Mouse (Mus musculus) liver, embryonic 16.5 days (tissue): ENCODE measurements around the gene Mad1l1. TPM values are rescaled to one million over a fixed set of nuclear protein-coding genes. Genes with fewer than 3 reads are reported as not detected.

ENCODE experiments used
- ATAC-seq: fragments of 200-750 bp; cut with Nextera tagmentation; 2 replicates; pipeline ENCODE4 v1.8.0; 2017; ENCODE audit warnings: low read depth, mild to moderate bottlenecking, moderate number of reproducible peaks, moderate library complexity
- H3K27ac ChIP-seq: fragments of 300-500 bp; sonication (generic); 2 replicates; pipeline ENCODE4 v1.5.1; 2014; ENCODE audit warnings: mild to moderate bottlenecking, low read length
- H3K27me3 ChIP-seq: fragments of 300-500 bp; sonication (generic); 2 replicates; pipeline ENCODE4 v1.6.1; 2014; ENCODE audit warnings: low read depth, low read length, mixed read lengths; ENCODE audit not compliant: control insufficient read depth, insufficient read depth
- H3K36me3 ChIP-seq: fragments of 300-500 bp; sonication (generic); 2 replicates; pipeline ENCODE4 v1.6.1; 2014; ENCODE audit warnings: mild to moderate bottlenecking; ENCODE audit not compliant: control insufficient read depth, insufficient read depth
- H3K4me1 ChIP-seq: fragments of 300-500 bp; sonication (generic); 2 replicates; pipeline ENCODE4 v1.6.1; 2014; ENCODE audit warnings: low read depth, low read length, mixed read lengths; ENCODE audit not compliant: control insufficient read depth
- H3K4me2 ChIP-seq: fragments of 300-500 bp; sonication (generic); 2 replicates; pipeline ENCODE4 v1.6.1; 2014; ENCODE audit warnings: low read depth, low read length, mixed read lengths
- H3K4me3 ChIP-seq: fragments of 300-500 bp; sonication (generic); 2 replicates; pipeline ENCODE4 v1.5.1; 2014; ENCODE audit warnings: low read depth, mild to moderate bottlenecking, low read length
- H3K9ac ChIP-seq: fragments of 300-500 bp; sonication (generic); 2 replicates; pipeline ENCODE4 v1.6.1; 2014; ENCODE audit warnings: low read depth, low read length
- H3K9me3 ChIP-seq: fragments of 300-500 bp; sonication (generic); replicated peaks from 2 replicates; pipeline ENCODE4 v1.6.1; 2016; ENCODE audit warnings: low read length; ENCODE audit not compliant: control insufficient read depth
- WGBS: fragments of 180-500 bp; shearing (Covaris S2); extraction: QIAGEN DNeasy Blood & Tissue Kit; methylation state at CpG from one replicate; pipeline ENCODE4 v1.1.7; 2014; ENCODE audit not compliant: insufficient replicate concordance; 5-methylcytosine and 5-hydroxymethylcytosine counted together
- polyA plus RNA-seq: library from polyadenylated mRNA; unstranded; fragments of >200 nt; fragmentation: Nextera tagmentation; extraction: Ambion mirVana; gene quantifications from 2 replicates; pipeline ENCODE4 v1.2.1, GENCODE M21; 2015

Mad1l1 gene
- polyA plus RNA-seq, 1 experiment from 2014 or later: 19.3 TPM

DNA sequence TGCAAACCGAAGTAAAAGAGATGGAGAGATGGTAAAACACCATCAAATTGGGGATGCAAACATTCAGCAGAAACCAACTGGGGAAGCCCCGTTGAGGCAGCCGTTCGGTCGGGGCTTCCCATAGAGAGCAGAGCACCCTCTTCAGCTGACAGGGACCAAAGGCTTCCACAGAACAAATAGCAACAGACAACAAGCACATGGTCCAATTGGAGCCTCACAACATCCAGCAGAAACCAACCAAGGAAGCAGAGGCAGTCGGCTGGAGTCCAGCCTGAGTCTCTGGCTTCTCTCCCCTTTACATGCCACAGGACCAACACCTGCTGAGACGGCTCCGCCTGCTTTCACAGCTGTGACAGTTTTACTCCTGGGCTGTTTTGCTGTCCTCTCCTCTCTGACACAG lies 343.9 kb downstream of the Mad1l1 start:
- Histone ChIP-seq H3K36me3 (no peaks in the 10 kb centered on the region), H3K4me1 (no peaks in the 10 kb centered on the region), H3K9me3 (no peaks in the 10 kb centered on the region), H3K4me3 (no peak overlapping the region), H3K27me3 (no peaks in the 10 kb centered on the region; the same call in 1 of the 2 replicates), H3K27ac (no peak overlapping the region), H3K4me2 (no peak overlapping the region), H3K9ac (no peak overlapping the region)
- ATAC-seq: no peak
- WGBS: 25% methylated on average over 8 of the region's 8 CpGs

GRCm38 (mm10) chr5:139976584-139976983 lies 344.8 kb downstream of the Mad1l1 start:
- Histone ChIP-seq H3K27ac (no peak overlapping the region), H3K4me3 (no peak overlapping the region), H3K4me2 (no peak overlapping the region), H3K36me3 (no peaks in the 10 kb centered on the region), H3K9me3 (no peaks in the 10 kb centered on the region), H3K9ac (no peak overlapping the region), H3K4me1 (no peaks in the 10 kb centered on the region), H3K27me3 (no peaks in the 10 kb centered on the region; the same call in 1 of the 2 replicates)
- ATAC-seq: no peak
- 53% methylated on average over 4 of the region's 4 CpGs for WGBS

- H3K9me3 ChIP-seq: no peaks in the 10 kb centered on the region
- H3K4me1 ChIP-seq: no peaks in the 10 kb centered on the region
- WGBS: 50% methylated on average over 12 of the region's 12 CpGs
- no peak for ATAC-seq
- no peaks in the 10 kb centered on the region for H3K27me3 ChIP-seq
- no peaks in the 10 kb centered on the region for H3K36me3 ChIP-seq
- no peak overlapping the region for H3K4me2 ChIP-seq
- H3K27ac ChIP-seq: no peak overlapping the region
- no peak overlapping the region for H3K9ac ChIP-seq
- no peak overlapping the region for H3K4me3 ChIP-seq
These were observed 351.1 kb downstream of the Mad1l1 start for GRCm38 (mm10) chr5:139970186-139970631.

DNA sequence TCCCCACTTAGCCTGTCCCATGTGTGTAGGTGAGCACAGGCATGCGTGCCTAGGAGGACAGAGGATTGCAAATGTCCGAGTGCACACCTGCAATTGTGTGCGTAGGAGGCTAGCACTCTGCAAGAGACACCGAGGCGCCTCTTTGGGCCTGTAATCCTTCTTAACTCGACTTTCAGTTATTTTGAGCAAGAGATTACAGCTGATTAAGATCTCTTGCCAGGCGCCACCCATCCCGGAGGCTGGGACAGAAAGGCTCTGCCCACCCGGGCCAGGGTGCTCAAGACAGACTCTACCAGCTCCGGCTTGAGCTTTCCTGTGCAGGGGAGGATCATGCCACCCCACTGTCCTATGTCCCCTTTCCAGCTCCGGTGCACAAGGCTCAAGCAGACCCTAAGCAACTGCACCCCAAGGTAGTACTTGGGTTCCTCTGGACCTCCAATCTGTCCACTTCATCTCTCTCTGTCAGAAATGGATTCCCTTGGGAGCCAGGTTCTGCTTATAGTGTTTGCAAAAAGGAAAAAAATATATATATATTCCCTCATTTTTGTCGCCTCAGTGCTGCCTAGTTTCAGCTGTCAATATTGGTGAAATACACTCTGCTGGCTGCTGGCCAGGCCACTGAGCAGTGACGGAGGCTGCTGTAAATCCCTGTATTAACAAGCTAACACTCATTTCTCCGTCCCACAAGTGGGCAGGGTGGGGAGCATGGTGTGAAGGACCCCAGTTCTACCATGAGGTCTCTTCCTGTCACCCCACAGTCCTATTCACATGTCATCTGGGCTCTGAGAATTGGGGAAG lies 352.0 kb downstream of the Mad1l1 start:
- Histone ChIP-seq H3K27ac (no peak overlapping the region), H3K4me2 (no peak overlapping the region), H3K36me3 (no peaks in the 10 kb centered on the region), H3K4me1 (no peaks in the 10 kb centered on the region), H3K9ac (no peak overlapping the region), H3K4me3 (no peak overlapping the region), H3K9me3 (no peaks in the 10 kb centered on the region), H3K27me3 (no peaks in the 10 kb centered on the region)
- 59% methylated on average over 14 of the region's 14 CpGs for WGBS
- no peak for ATAC-seq

GRCm38 (mm10) chr5:139965596-139965995 lies 355.8 kb downstream of the Mad1l1 start:
- Histone ChIP-seq H3K9me3 (no peaks in the 10 kb centered on the region), H3K4me1 (no peaks in the 10 kb centered on the region), H3K4me3 (no peak overlapping the region), H3K27ac (no peak overlapping the region), H3K9ac (no peak overlapping the region), H3K27me3 (no peaks in the 10 kb centered on the region), H3K4me2 (no peak overlapping the region), H3K36me3 (no peaks in the 10 kb centered on the region)
- WGBS: 78% methylated on average over 14 of the region's 14 CpGs
- no peak for ATAC-seq

DNA sequence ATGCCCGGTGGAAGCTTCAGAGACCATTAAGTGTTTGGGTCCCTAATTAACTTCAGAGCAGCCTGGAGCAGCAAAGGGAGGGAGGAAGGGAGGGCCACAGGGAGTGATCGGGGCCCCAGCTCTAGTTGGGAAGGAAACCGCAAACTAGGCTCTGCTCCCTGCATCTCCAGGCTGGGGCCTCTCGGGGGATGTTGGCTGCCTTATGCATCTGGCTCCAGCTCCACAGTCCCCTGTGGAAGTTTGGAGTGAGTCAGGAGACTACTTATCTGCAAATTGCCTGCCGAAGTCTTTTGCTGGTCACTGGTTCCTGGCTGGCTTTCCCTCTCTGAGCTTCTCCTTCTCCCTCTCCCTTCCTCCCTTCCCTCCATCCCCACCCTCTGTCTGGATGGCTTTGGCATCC lies 357.0 kb downstream of the Mad1l1 start:
- 42% methylated on average over 5 of the region's 5 CpGs for WGBS

DNA sequence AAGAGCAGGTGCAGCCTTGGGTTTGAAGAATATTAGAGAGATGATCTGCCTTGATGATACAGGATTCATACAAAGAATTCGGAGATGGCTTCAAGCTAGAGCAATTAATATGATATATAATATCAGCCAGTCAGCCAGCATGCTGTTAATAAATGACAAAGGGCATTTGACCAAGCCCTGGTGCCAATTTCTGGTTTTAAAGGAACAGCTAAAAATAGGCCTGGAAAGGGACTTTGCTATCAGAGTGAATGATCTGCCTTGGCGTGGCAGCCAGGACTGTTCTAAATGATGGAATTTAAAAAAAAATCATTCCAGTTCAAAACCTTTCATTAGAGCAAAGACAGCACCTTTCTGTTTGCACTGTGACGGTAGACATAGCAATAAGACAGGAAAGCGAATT lies 361.6 kb downstream of the Mad1l1 start:
- Histone ChIP-seq H3K4me2 (no peak overlapping the region), H3K27me3 (no peaks in the 10 kb centered on the region), H3K9me3 (no peaks in the 10 kb centered on the region), H3K27ac (no peak overlapping the region), H3K36me3 (no peaks in the 10 kb centered on the region), H3K9ac (no peak overlapping the region), H3K4me3 (no peak overlapping the region), H3K4me1 (no peaks in the 10 kb centered on the region)
- ATAC-seq: no peak
- 65% methylated on average over 4 of the region's 4 CpGs for WGBS

More for the DNA sequence above, 357.0 kb downstream of the Mad1l1 start:
- Histone ChIP-seq H3K9me3 (no peaks in the 10 kb centered on the region), H3K36me3 (no peaks in the 10 kb centered on the region), H3K27ac (no peak overlapping the region), H3K4me1 (no peaks in the 10 kb centered on the region), H3K9ac (no peak overlapping the region), H3K27me3 (no peaks in the 10 kb centered on the region), H3K4me3 (no peak overlapping the region), H3K4me2 (no peak overlapping the region)
- ATAC-seq: no peak

Other genes starting within 250 kb of the Mad1l1 start
- gene Nudt1, start 104 bp upstream of the Mad1l1 start, polyA plus RNA-seq: 19.0 and 20.7 TPM in 2 replicates
- 7.5 and 7.7 TPM in 2 replicates for gene Mrm2, start 10.3 kb upstream of the Mad1l1 start, polyA plus RNA-seq
- gene Snx8, start 67.7 kb upstream of the Mad1l1 start, polyA plus RNA-seq: 10.9 and 11.1 TPM in 2 replicates
- gene Eif3b, start 97.8 kb upstream of the Mad1l1 start, polyA plus RNA-seq: 53.0 and 60.0 TPM in 2 replicates
- gene Gm4869, start 124.1 kb upstream of the Mad1l1 start, polyA plus RNA-seq: not detected in 2 replicates
- 8.6 and 8.7 TPM in 2 replicates for gene Chst12, start 184.0 kb upstream of the Mad1l1 start, polyA plus RNA-seq
- 0.59 and 1.2 TPM in 2 replicates for gene Grifin, start 243.5 kb upstream of the Mad1l1 start, polyA plus RNA-seq